Mouse (Mus musculus) myocyte (in vitro differentiated cells): ENCODE data around the gene Afg1l. TPM values are rescaled to one million over a fixed set of nuclear protein-coding genes. Genes with fewer than 3 reads are reported as not detected.
A peak's percentile ranks its signal among the peaks of the same experiment; 100 is the strongest.

ENCODE experiments used
- H3K27me3 ChIP-seq: one replicate; pipeline ENCODE4 v1.6.1; 2011; ENCODE audit not compliant: control insufficient read depth, insufficient read depth, insufficient read length
- H3K36me3 ChIP-seq: one replicate; pipeline ENCODE4 v1.6.1; 2011; ENCODE audit not compliant: control insufficient read depth, insufficient read depth
- H3K4me2 ChIP-seq: one replicate; pipeline ENCODE4 v1.6.1; 2011; ENCODE audit warnings: low read depth, control low read depth
- H3K4me3 ChIP-seq: one replicate; pipeline ENCODE4 v1.5.1; 2011; ENCODE audit warnings: mild to moderate bottlenecking, control low read depth, moderate library complexity
- H3K79me2 ChIP-seq: one replicate; pipeline ENCODE4 v1.6.1; 2011; ENCODE audit not compliant: control insufficient read depth, insufficient read depth
- H3ac ChIP-seq: one replicate; pipeline ENCODE4 v1.6.1; 2011; ENCODE audit not compliant: control insufficient read depth, insufficient read length
- CEBPB ChIP-seq: IDR thresholded peaks from 2 replicates; pipeline ENCODE4 v1.6.1; 2011; ENCODE audit warnings: mild to moderate bottlenecking, moderate library complexity; ENCODE audit not compliant: poor library complexity, insufficient read depth, severe bottlenecking
- E2F4 ChIP-seq: IDR thresholded peaks from one replicate; pipeline ENCODE4 v1.6.1; 2011; ENCODE audit warnings: mild to moderate bottlenecking, control low read depth, moderate library complexity; ENCODE audit not compliant: insufficient read depth
- MAX ChIP-seq: IDR thresholded peaks from one replicate; pipeline ENCODE4 v1.6.1; 2011; ENCODE audit warnings: low read depth, mild to moderate bottlenecking, control low read depth
- MYOD1 ChIP-seq, 3 experiments: IDR thresholded peaks; one replicate each; pipeline ENCODE4 v1.6.1; 2011; ENCODE audit warnings: control low read depth in 2 of 3, low read depth in 2 of 3, mild to moderate bottlenecking in 2 of 3, moderate library complexity in 1 of 3; ENCODE audit not compliant: insufficient read length in 2 of 3, control insufficient read depth in 1 of 3
- MYOG ChIP-seq, 3 experiments: IDR thresholded peaks; one replicate each; pipeline ENCODE4 v1.6.1; 2011; ENCODE audit warnings: control low read depth in 2 of 3, low read depth in 2 of 3, mild to moderate bottlenecking in 2 of 3; ENCODE audit not compliant: insufficient read length in 2 of 3, control insufficient read depth in 1 of 3, insufficient read depth in 1 of 3
- POLR2A ChIP-seq: IDR thresholded peaks from one replicate; pipeline ENCODE4 v1.6.1; 2011; ENCODE audit warnings: low read depth, mild to moderate bottlenecking, control low read depth, moderate library complexity; ENCODE audit not compliant: insufficient read length
- POLR2AphosphoS2 ChIP-seq: IDR thresholded peaks from one replicate; pipeline ENCODE4 v1.6.1; 2011; ENCODE audit warnings: low read depth, control low read depth; ENCODE audit not compliant: insufficient read length
- REST ChIP-seq: IDR thresholded peaks from one replicate; pipeline ENCODE4 v1.6.1; 2011; ENCODE audit warnings: mild to moderate bottlenecking, control low read depth, moderate library complexity; ENCODE audit not compliant: insufficient read depth, insufficient read length
- SRF ChIP-seq: IDR thresholded peaks from one replicate; pipeline ENCODE4 v1.6.1; 2011; ENCODE audit warnings: low read depth; ENCODE audit not compliant: control insufficient read depth, insufficient read length
- TCF12 ChIP-seq: IDR thresholded peaks from one replicate; pipeline ENCODE4 v1.6.1; 2011; ENCODE audit warnings: mild to moderate bottlenecking, control low read depth; ENCODE audit not compliant: poor library complexity, insufficient read depth, severe bottlenecking
- TCF3 ChIP-seq: IDR thresholded peaks from one replicate; pipeline ENCODE4 v1.6.1; 2011; ENCODE audit warnings: low read depth, control low read depth; ENCODE audit not compliant: insufficient read length
- USF1 ChIP-seq: IDR thresholded peaks from one replicate; pipeline ENCODE4 v1.6.1; 2011; ENCODE audit warnings: low read depth, mild to moderate bottlenecking, control low read depth, moderate library complexity
- polyA plus RNA-seq: library from polyadenylated mRNA; unstranded; fragments of >200 nt; fragmentation: generic; extraction: Trizol; gene quantifications from one replicate; pipeline ENCODE4 v1.2.1, GENCODE M21; 2012; ENCODE audit warnings: missing spikeins

Afg1l gene
- polyA plus RNA-seq, 1 experiment: 6.5 TPM

- Histone ChIP-seq H3K36me3 (no peaks in the 10 kb centered on the region), H3K4me3 (peak overlapping the region; percentile 90)
- TF ChIP-seq MAX: peak; percentile 55
- peak; percentile 44 for TF ChIP-seq POLR2A
- TF ChIP-seq POLR2AphosphoS2: peak; percentile 58
- TF ChIP-seq USF1: peak; percentile 42
- TF ChIP-seq CEBPB: peak; percentile 93
- no peak for TF ChIP-seq TCF12
- peak; percentile 31 for TF ChIP-seq TCF3
- no peak for TF ChIP-seq REST
- peak; percentile 1 to 61 (median 31) for TF ChIP-seq MYOG (IDR thresholded peaks at IDR 0.05; ENCODE audit: control insufficient read depth in 1 of 3, insufficient read depth in 1 of 3, insufficient read length in 2 of 3, low read depth in 2 of 3)
- peak; percentile 64 for TF ChIP-seq SRF
- TF ChIP-seq MYOD1 (IDR thresholded peaks at IDR 0.05; ENCODE audit: control insufficient read depth in 1 of 3, insufficient read length in 2 of 3, low read depth in 2 of 3): peak in 1 of 3 experiments; percentile 5
- TF ChIP-seq E2F4: peak; percentile 10
Observed at GRCm38 (mm10) chr10:42277476-42278306, 200.7 kb downstream of the Afg1l start.

DNA sequence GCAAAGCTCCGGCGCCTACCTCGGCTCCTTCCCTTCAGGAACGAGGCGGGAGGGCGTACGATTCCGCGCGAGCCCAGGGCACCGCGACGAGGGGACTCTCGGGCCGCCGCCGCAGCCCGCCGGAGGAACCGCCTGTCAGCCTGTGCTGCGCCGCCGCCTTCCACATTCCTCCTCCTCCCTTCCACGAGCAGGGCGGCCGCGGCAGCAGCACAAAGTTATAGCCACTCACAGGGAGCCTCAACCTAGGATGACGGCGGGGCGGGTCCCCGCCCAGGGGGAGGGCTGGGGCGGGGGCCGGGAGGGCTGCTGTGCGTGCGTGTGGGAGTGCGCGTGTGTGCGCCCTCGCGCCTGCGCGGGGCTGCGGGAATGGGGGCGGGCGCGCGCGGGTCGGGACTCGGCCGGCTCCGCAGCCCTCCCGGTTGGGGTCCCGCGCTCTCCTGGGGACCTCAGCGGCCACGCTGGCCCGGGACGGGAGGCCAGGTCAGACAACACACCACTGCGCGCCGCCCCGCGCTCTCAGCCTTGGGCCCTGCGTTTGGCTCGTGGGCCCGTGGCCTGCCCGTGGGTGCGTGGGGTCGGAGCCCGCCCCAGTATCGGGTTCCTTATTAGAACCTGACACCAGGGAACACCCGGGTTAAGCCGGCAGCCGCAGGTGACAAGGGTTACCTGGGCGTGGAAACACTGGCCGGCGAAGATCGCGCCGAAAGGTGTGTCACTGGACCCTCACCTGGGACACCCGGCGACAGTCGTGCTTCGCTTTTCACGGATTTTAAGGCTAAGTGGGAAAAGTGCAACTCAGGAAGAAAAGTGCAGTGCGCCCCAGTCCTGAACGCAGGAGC, 201.6 kb downstream of the Afg1l start, which contains the start of gene Foxo3:
Foxo3 (minus strand) TSS at position 249 of the 839 bp plus-strand sequence.
- TF ChIP-seq MAX: no peak
- TF ChIP-seq E2F4: no peak
- peak; percentile 80 for TF ChIP-seq POLR2AphosphoS2
- TF ChIP-seq TCF12: no peak
- peak in 1 of 3 experiments; percentile 59 for TF ChIP-seq MYOG (IDR thresholded peaks at IDR 0.05; ENCODE audit: control insufficient read depth in 1 of 3, insufficient read depth in 1 of 3, insufficient read length in 2 of 3, low read depth in 2 of 3)
- no peak for TF ChIP-seq REST
- no peak for TF ChIP-seq SRF
- TF ChIP-seq CEBPB: no peak
- TF ChIP-seq USF1: no peak
- TF ChIP-seq MYOD1 (IDR thresholded peaks at IDR 0.05; ENCODE audit: control insufficient read depth in 1 of 3, insufficient read length in 2 of 3, low read depth in 2 of 3): peak in 1 of 3 experiments; percentile 52
- peak; percentile 91 for TF ChIP-seq POLR2A
- no peak for TF ChIP-seq TCF3
- Histone ChIP-seq H3ac (peak within 1 kb of the TSS; percentile 63), H3K4me3 (peak within 1 kb of the TSS; percentile 90), H3K4me2 (peak within 1 kb of the TSS; percentile 73), H3K36me3 (no peaks in the 10 kb centered on the region), H3K79me2 (peaks cover 2% of the 10 kb centered on the region), H3K27me3 (no peaks in the 10 kb centered on the region)

More at GRCm38 (mm10) chr10:42277476-42278306, 200.7 kb downstream of the Afg1l start:
- Histone ChIP-seq H3K4me2 (peak overlapping the region; percentile 100), H3K79me2 (no peaks in the 10 kb centered on the region), H3ac (peak overlapping the region; percentile 63), H3K27me3 (no peaks in the 10 kb centered on the region)

- Histone ChIP-seq H3K36me3 (no peaks in the 10 kb centered on the region), H3K79me2 (peaks cover 4% of the 10 kb centered on the region), H3K27me3 (no peaks in the 10 kb centered on the region), H3ac (peak overlapping the region; percentile 63), H3K4me2 (peak overlapping the region; percentile 73), H3K4me3 (peak overlapping the region; percentile 90)
- TF ChIP-seq MYOD1 (IDR thresholded peaks at IDR 0.05; ENCODE audit: control insufficient read depth in 1 of 3, insufficient read length in 2 of 3, low read depth in 2 of 3) (no peak), TCF3 (no peak), CEBPB (no peak), REST (no peak), POLR2AphosphoS2 (no peak), POLR2A (no peak), MYOG (IDR thresholded peaks at IDR 0.05; ENCODE audit: control insufficient read depth in 1 of 3, insufficient read depth in 1 of 3, insufficient read length in 2 of 3, low read depth in 2 of 3) (no peak), MAX (no peak), USF1 (no peak), E2F4 (no peak), TCF12 (no peak), SRF (no peak)
Observed at GRCm38 (mm10) chr10:42275871-42276501, 202.4 kb downstream of the Afg1l start.
